Mouse (Mus musculus) G1E (cell line): ENCODE results near the gene Slc25a13. TPM values are rescaled to one million over a fixed set of nuclear protein-coding genes. Genes with fewer than 3 reads are reported as not detected.

Experiments
- ATAC-seq: 2 replicates; pipeline ENCODE4 v1.8.0; 2016; ENCODE audit warnings: mild to moderate bottlenecking; ENCODE audit not compliant: insufficient number of reproducible peaks, poor library complexity, low FRiP score, severe bottlenecking; ENCODE audit errors: extremely low read depth
- DNase-seq: peaks from one replicate; pipeline ENCODE4 v3.0.0; 2012; ENCODE audit warnings: low spot score
- H3K27me3 ChIP-seq: 2 replicates; pipeline ENCODE4 v1.6.1; 2012; ENCODE audit warnings: mild to moderate bottlenecking, low read length, inconsistent platforms; ENCODE audit not compliant: insufficient read depth
- H3K36me3 ChIP-seq: replicated peaks from 2 replicates; pipeline ENCODE3; 2012; ENCODE audit warnings: mild to moderate bottlenecking, inconsistent platforms
- H3K4me1 ChIP-seq: 2 replicates; pipeline ENCODE4 v1.6.1; 2012; ENCODE audit warnings: low read depth, low read length, inconsistent platforms, mixed read lengths; ENCODE audit not compliant: insufficient read depth
- H3K4me3 ChIP-seq: 2 replicates; pipeline ENCODE4 v1.5.1; 2012; ENCODE audit warnings: low read depth, mild to moderate bottlenecking, inconsistent platforms, low read length, moderate library complexity, mixed read lengths
- H3K9me3 ChIP-seq: replicated peaks from 2 replicates; pipeline ENCODE4 v1.6.1; 2012; ENCODE audit warnings: inconsistent platforms
- CTCF ChIP-seq: IDR thresholded peaks from 2 replicates; pipeline ENCODE4 v1.5.1; 2012; ENCODE audit warnings: low read depth, low read length, inconsistent platforms, mixed read lengths
- GATA1 ChIP-seq: IDR thresholded peaks from 2 replicates; pipeline ENCODE4 v1.6.1; 2012; ENCODE audit warnings: borderline replicate concordance, low read length, inconsistent platforms, mixed read lengths
- GATA2 ChIP-seq: IDR thresholded peaks from 2 replicates; pipeline ENCODE4 v1.6.1; 2012; ENCODE audit warnings: low read depth, low read length, inconsistent platforms, borderline replicate concordance
- POLR2AphosphoS5 ChIP-seq: IDR thresholded peaks from 2 replicates; pipeline ENCODE4 v1.6.1; 2012; ENCODE audit warnings: low read depth, low read length, inconsistent platforms; ENCODE audit not compliant: insufficient replicate concordance
- TAL1 ChIP-seq: conservative IDR thresholded peaks from 2 replicates; pipeline ENCODE4 v1.6.1; 2012; ENCODE audit warnings: low read depth, low read length, inconsistent platforms, mixed read lengths
- polyA plus RNA-seq: library from polyadenylated mRNA; stranded (reverse); fragments of >175 nt; gene quantifications from 2 replicates; pipeline ENCODE4 v1.2.3, GENCODE M21; 2012
- total RNA-seq, 2 experiments: library from RNA; stranded (forward) in 1 of 2; stranded (reverse) in 1 of 2; fragments of 200-1000 nt in 1 of 2; fragments of >200 nt in 1 of 2; fragmentation: Nextera tagmentation in 1 of 2; gene quantifications; 2 replicates each; pipeline ENCODE4 v1.2.3; 2014 to 2017

Slc25a13 gene
- total and polyA plus RNA-seq, 3 experiments: 6.6 to 52.7 (median 24.6) TPM

- TF ChIP-seq TAL1: no peak
- no peak for TF ChIP-seq CTCF
- no peak for TF ChIP-seq POLR2AphosphoS5
- TF ChIP-seq GATA2: no peak
- no peak for TF ChIP-seq GATA1
- Histone ChIP-seq H3K4me1 (peaks cover 8% of the 10 kb centered on the region; the same call in 1 of the 2 replicates), H3K9me3 (no peaks in the 10 kb centered on the region), H3K4me3 (no peak overlapping the region), H3K27me3 (no peaks in the 10 kb centered on the region), H3K36me3 (peaks cover 51% of the 10 kb centered on the region)
- ATAC-seq: no peak
- DNase-seq: no peak
Measured at GRCm38 (mm10) chr6:6197339-6197738, 19.6 kb downstream of the Slc25a13 start.

- Histone ChIP-seq H3K27me3 (no peaks in the 10 kb centered on the region), H3K4me1 (peaks cover 8% of the 10 kb centered on the region; the same call in 1 of the 2 replicates), H3K9me3 (no peaks in the 10 kb centered on the region), H3K36me3 (peaks cover 53% of the 10 kb centered on the region), H3K4me3 (no peak overlapping the region)
- ATAC-seq (no peak), DNase-seq (no peak)
- no peak for TF ChIP-seq GATA1
Measured at GRCm38 (mm10) chr6:6196527-6196926, 20.4 kb downstream of the Slc25a13 start.

- DNase-seq (no peak), ATAC-seq (no peak)
- Histone ChIP-seq H3K36me3 (peaks cover 48% of the 10 kb centered on the region), H3K4me1 (peaks cover 8% of the 10 kb centered on the region; the same call in 1 of the 2 replicates), H3K27me3 (no peaks in the 10 kb centered on the region), H3K4me3 (no peak overlapping the region), H3K9me3 (no peaks in the 10 kb centered on the region)
- TF ChIP-seq POLR2AphosphoS5 (no peak), GATA1 (no peak), CTCF (no peak), TAL1 (no peak), GATA2 (no peak)
Measured at GRCm38 (mm10) chr6:6194831-6195230, 22.1 kb downstream of the Slc25a13 start.

GRCm38 (mm10) chr6:6193906-6194305 lies 23.1 kb downstream of the Slc25a13 start:
- ATAC-seq (no peak), DNase-seq (no peak)
- Histone ChIP-seq H3K4me1 (peaks cover 10% of the 10 kb centered on the region; the same call in 1 of the 2 replicates), H3K36me3 (peaks cover 51% of the 10 kb centered on the region), H3K4me3 (no peak overlapping the region), H3K27me3 (no peaks in the 10 kb centered on the region), H3K9me3 (no peaks in the 10 kb centered on the region)
- TF ChIP-seq TAL1: no peak
- TF ChIP-seq CTCF: no peak

- H3K36me3 ChIP-seq: peaks cover 65% of the 10 kb centered on the region
- ATAC-seq (no peak), DNase-seq (no peak)
- TF ChIP-seq GATA1 (no peak), POLR2AphosphoS5 (no peak), TAL1 (no peak), CTCF (no peak), GATA2 (no peak)
- no peak overlapping the region for H3K4me3 ChIP-seq
- no peaks in the 10 kb centered on the region for H3K27me3 ChIP-seq
- H3K9me3 ChIP-seq: no peaks in the 10 kb centered on the region
- H3K4me1 ChIP-seq: peaks cover 10% of the 10 kb centered on the region; the same call in 1 of the 2 replicates
Measured at GRCm38 (mm10) chr6:6192413-6192812, 24.6 kb downstream of the Slc25a13 start.

- DNase-seq (no peak), ATAC-seq (no peak)
- no peak overlapping the region for H3K4me3 ChIP-seq
- H3K27me3 ChIP-seq: no peaks in the 10 kb centered on the region
- H3K9me3 ChIP-seq: no peaks in the 10 kb centered on the region
- TF ChIP-seq GATA1 (no peak), TAL1 (no peak), POLR2AphosphoS5 (no peak), GATA2 (no peak), CTCF (no peak)
- H3K36me3 ChIP-seq: peaks cover 67% of the 10 kb centered on the region
- peaks cover 9% of the 10 kb centered on the region; the same call in 1 of the 2 replicates for H3K4me1 ChIP-seq
Measured at GRCm38 (mm10) chr6:6191596-6192337, 25.2 kb downstream of the Slc25a13 start.

- Histone ChIP-seq H3K4me1 (0 out of 2 replicates have a peak, but pooled peaks cover 2% of the 10 kb centered on the region), H3K27me3 (no peaks in the 10 kb centered on the region), H3K9me3 (no peaks in the 10 kb centered on the region), H3K4me3 (no peak overlapping the region), H3K36me3 (peaks cover 65% of the 10 kb centered on the region)
- ATAC-seq (no peak), DNase-seq (no peak)
- TF ChIP-seq GATA2: no peak
- TF ChIP-seq TAL1: no peak
- TF ChIP-seq GATA1: no peak
- TF ChIP-seq CTCF: no peak
- no peak for TF ChIP-seq POLR2AphosphoS5
Measured at GRCm38 (mm10) chr6:6188970-6189369, 28.0 kb downstream of the Slc25a13 start.
